Mouse (Mus musculus) E14TG2a.4 (cell line): ENCODE results near the gene Actg2.
A peak's percentile ranks its signal among the peaks of the same experiment; 100 is the strongest.

Experiments used
- H3K27me3 ChIP-seq: 2 replicates; pipeline ENCODE4 v1.6.1; 2014; ENCODE audit warnings: low read length, control low read depth; ENCODE audit not compliant: insufficient read depth
- H3K36me3 ChIP-seq: 2 replicates; pipeline ENCODE4 v1.6.1; 2014; ENCODE audit warnings: low read length, control low read depth; ENCODE audit not compliant: insufficient read depth
- H3K4me1 ChIP-seq: replicated peaks from 2 replicates; pipeline ENCODE4 v1.6.1; 2014; ENCODE audit warnings: low read depth, low read length, control low read depth
- H3K4me3 ChIP-seq: replicated peaks from 2 replicates; pipeline ENCODE4 v1.5.1; 2014; ENCODE audit warnings: mild to moderate bottlenecking, low read length
- H3K9me3 ChIP-seq: 2 replicates; pipeline ENCODE4 v1.6.1; 2014; ENCODE audit warnings: low read length, control low read depth
- CTCF ChIP-seq: conservative IDR thresholded peaks from 2 replicates; pipeline ENCODE4 v1.5.1; 2014; ENCODE audit warnings: low read length
- NANOG ChIP-seq: IDR thresholded peaks from 2 replicates; pipeline ENCODE4 v1.6.1; 2014; ENCODE audit warnings: borderline replicate concordance, low read length, mixed read lengths
- POU5F1 ChIP-seq: IDR thresholded peaks from 2 replicates; pipeline ENCODE4 v1.6.1; 2014; ENCODE audit warnings: low read length, borderline replicate concordance

Actg2 gene

DNA sequence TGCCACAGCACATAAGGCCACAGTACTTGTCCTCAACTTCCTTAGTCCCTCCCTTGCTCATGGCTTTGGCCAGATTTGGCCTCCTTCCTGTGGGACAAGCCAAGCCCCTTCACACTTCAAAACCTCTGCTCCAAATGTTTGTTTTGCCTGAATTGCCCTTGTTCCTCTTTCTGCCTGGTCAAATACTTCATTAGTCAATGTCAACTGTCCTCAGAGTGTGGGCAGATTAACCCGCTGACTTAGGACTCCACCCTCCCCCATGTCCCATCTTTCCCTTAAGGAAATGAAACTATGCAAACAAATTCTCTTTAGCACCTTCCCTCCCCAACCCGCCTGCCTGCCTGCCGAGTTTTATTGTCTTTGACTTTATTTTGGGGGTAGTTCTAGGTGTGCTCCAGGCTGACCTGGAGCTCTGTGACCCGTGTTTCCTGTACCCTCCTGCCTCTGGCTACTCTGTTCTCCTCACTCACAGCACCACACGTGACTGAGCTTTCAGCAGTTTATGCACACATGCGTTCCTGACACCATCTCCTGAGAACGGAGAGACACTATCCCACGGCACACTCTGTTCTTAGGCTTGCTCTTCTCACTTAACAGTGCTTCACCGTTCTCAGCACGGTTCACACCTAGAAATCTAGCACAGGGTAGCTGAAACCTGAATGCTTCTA is 53.5 kb downstream of the Actg2 start:
- Histone ChIP-seq H3K9me3 (peaks cover 3% of the 10 kb centered on the region; the same call in 1 of the 2 replicates), H3K36me3 (peaks cover 63% of the 10 kb centered on the region), H3K27me3 (no peaks in the 10 kb centered on the region), H3K4me3 (no peak overlapping the region), H3K4me1 (no peaks in the 10 kb centered on the region)
- TF ChIP-seq NANOG (no peak), POU5F1 (no peak), CTCF (no peak)

DNA sequence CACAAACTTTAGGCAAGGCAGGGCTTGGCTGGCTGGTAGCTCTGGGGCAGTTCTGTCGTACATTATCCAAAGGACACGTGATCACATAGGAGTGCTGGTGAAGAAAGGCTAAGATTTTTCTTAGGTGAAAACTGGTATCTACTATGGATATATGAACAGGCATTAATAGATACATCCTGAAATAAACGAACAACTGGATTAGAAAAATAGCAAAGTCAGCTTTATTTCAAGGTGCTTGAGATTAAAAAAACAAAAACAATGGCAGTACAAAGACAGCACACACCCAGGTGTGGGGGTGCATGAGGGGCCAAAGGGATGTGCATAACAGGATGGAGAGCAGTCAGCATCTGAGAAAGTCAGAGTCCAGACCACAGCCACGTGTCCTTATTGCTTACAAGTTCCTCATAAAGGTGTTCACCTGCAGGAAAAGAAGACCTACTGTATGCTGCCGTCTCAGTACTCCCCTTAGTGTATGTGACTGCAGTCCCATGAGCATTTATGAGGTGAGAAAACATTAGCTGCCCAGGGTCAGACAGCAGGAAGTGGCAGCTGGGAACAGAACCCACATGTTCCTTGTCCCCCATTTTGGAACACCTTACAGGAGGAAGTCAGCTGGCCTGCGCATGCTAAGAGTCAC is 55.9 kb downstream of the Actg2 start:
- peaks cover 45% of the 10 kb centered on the region for H3K36me3 ChIP-seq
- peaks cover 3% of the 10 kb centered on the region; the same call in 1 of the 2 replicates for H3K9me3 ChIP-seq
- 0 out of 2 replicates have a peak, but pooled peaks cover 4% of the 10 kb centered on the region for H3K27me3 ChIP-seq
- no peak for TF ChIP-seq NANOG
- TF ChIP-seq CTCF, result no peak
- TF ChIP-seq POU5F1, result no peak
- H3K4me1 ChIP-seq, result no peaks in the 10 kb centered on the region
- H3K4me3 ChIP-seq, result no peak overlapping the region

DNA sequence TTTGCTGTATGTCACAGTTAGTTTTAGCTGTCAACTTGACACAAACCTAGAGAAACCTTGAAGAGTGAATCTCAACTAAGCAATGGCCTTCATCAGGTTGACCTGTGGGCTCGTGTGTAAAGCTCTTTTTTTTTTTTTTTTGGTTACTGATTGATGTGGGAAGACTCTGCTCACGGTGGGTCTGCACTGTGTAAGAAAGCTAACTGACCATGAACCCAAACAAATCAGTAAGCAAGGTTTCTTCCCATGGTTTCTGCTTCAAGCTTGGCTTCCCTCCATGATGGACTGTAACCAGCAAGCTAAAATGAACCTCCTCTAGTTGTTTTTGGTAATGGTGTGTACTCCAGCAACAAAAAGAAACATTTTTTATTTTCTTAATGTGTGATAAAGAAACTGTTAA is 56.9 kb downstream of the Actg2 start:
- H3K9me3 ChIP-seq, result peaks cover 3% of the 10 kb centered on the region; the same call in 1 of the 2 replicates
- peaks cover 36% of the 10 kb centered on the region for H3K36me3 ChIP-seq
- H3K27me3 ChIP-seq, result 0 out of 2 replicates have a peak, but pooled peaks cover 6% of the 10 kb centered on the region
- H3K4me3 ChIP-seq, result no peak overlapping the region
- no peaks in the 10 kb centered on the region for H3K4me1 ChIP-seq
- TF ChIP-seq NANOG (no peak), POU5F1 (no peak), CTCF (no peak)

DNA sequence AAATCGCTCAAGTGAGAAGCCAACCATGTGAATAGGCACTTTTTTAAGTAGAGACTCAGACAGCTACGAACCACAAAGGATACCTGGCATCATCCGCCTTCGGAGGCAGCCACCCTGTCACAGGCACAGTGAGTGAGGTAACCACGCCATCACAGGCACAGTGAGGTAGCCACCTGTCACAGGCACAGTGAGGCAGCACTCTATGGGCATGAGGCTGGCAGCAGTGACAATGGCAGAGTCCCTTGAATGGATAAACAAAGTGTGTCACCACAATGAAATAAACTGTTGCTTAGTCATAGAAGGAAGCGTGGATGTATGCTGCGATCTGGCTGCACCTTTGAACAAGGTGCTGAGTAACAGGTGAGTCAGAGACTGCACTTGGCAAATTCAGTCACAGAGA is 57.4 kb downstream of the Actg2 start:
- no peaks in the 10 kb centered on the region for H3K4me1 ChIP-seq
- peaks cover 3% of the 10 kb centered on the region; the same call in 1 of the 2 replicates for H3K9me3 ChIP-seq
- H3K27me3 ChIP-seq, result 0 out of 2 replicates have a peak, but pooled peaks cover 8% of the 10 kb centered on the region
- no peak overlapping the region for H3K4me3 ChIP-seq
- peaks cover 36% of the 10 kb centered on the region for H3K36me3 ChIP-seq
- TF ChIP-seq CTCF (no peak), POU5F1 (no peak)

DNA sequence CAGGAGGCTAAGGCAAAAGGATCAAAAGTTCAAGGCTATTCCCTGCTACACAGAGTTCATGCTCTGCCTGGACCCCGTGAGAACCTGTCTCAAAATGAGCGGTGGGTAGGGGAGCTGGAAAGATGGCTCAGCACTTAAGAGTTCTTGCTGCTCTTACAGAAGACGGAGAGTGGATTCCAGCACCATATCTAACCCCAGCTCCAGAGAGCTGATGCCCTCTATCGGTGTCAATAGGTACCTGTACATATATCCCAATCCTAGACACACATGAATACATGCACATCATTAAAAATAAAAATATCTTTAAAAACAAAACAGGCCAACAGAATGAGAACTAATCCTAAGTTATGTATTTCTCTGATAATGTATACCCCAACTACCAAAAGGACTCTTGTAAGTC is 57.8 kb downstream of the Actg2 start:
- no peak overlapping the region for H3K4me3 ChIP-seq
- H3K36me3 ChIP-seq, result peaks cover 36% of the 10 kb centered on the region
- H3K4me1 ChIP-seq, result no peaks in the 10 kb centered on the region
- H3K27me3 ChIP-seq, result 0 out of 2 replicates have a peak, but pooled peaks cover 8% of the 10 kb centered on the region
- TF ChIP-seq POU5F1, result no peak
- peak; percentile 33 for TF ChIP-seq CTCF
- peaks cover 3% of the 10 kb centered on the region; the same call in 1 of the 2 replicates for H3K9me3 ChIP-seq

DNA sequence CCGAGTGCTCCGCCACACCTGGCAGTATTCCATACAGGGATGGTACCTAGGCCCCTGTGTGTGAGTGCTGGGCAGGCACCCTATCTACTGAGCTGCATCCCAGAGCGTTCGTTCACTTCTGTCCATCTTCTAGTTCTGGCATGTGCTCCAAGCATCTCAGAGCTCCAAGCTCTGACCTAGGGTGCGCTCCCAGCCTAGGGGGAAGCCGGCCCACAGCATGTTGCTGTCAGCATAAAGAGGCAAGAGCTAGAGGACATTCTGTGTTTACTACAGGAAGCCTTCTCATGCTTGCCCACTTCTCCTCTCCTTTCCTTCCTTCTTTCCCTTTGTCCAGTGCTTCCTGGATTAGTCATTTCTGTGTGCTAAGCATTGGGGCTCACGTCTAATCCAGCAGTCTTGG is 60.6 kb downstream of the Actg2 start:
- peaks cover under 1% of the 10 kb centered on the region; the same call in 1 of the 2 replicates for H3K9me3 ChIP-seq
- no peak for TF ChIP-seq CTCF
- H3K4me1 ChIP-seq, result no peaks in the 10 kb centered on the region
- H3K27me3 ChIP-seq, result 0 out of 2 replicates have a peak, but pooled peaks cover 8% of the 10 kb centered on the region
- no peak overlapping the region for H3K4me3 ChIP-seq
- H3K36me3 ChIP-seq, result peaks cover 13% of the 10 kb centered on the region

DNA sequence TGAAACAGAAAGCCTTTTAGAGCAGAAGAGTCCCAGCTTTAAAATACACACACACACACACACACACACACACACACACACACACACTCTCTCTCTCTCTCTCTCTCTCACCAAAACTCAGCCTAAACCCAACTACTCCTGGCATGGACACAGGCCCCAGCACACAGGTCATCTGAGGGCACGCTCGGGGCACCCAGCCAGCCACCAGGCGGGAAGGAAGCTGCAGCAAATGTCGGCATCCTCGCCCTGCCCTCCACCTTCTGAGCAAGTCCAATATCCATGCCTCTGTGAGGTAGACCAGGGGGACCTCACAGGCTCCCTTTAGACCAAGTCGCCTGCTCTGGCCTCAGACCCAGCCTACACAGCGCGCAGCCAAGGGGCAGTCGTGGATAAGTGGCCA is 62.8 kb downstream of the Actg2 start:
- Histone ChIP-seq H3K9me3 (no peaks in the 10 kb centered on the region), H3K36me3 (no peaks in the 10 kb centered on the region), H3K4me3 (no peak overlapping the region), H3K27me3 (0 out of 2 replicates have a peak, but pooled peaks cover 8% of the 10 kb centered on the region), H3K4me1 (no peaks in the 10 kb centered on the region)
- TF ChIP-seq POU5F1 (no peak), CTCF (no peak), NANOG (no peak)

DNA sequence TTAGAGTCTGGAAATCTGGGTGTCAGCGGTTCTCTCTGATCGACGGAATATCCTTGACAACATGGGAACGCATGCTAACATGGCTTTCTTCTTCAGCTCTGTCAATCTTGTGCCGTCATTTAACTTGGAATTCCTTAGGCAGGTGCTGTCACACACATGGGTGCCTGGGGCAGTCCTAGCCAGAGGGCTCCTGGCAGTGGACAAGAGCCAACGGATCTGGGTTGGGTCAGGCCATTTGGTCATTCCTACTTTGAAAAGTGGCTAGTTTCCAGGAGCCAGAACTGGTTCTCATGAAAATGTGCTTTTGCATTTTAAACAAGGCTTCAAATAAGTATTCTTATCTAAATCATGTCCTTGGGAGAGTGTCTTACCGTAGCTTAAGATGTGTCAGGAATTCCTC is 64.3 kb downstream of the Actg2 start:
- Histone ChIP-seq H3K36me3 (no peaks in the 10 kb centered on the region), H3K9me3 (no peaks in the 10 kb centered on the region), H3K27me3 (peaks cover 9% of the 10 kb centered on the region; the same call in 1 of the 2 replicates), H3K4me1 (no peaks in the 10 kb centered on the region), H3K4me3 (no peak overlapping the region)
- no peak for TF ChIP-seq CTCF
- no peak for TF ChIP-seq POU5F1
- no peak for TF ChIP-seq NANOG
